Mouse (Mus musculus) G1E (cell line): Measurements from ENCODE around the gene Pef1. TPM values are rescaled to one million over a fixed set of nuclear protein-coding genes. Genes with fewer than 3 reads are reported as not detected.

Experiments
- ATAC-seq: 2 replicates; pipeline ENCODE4 v1.8.0; 2016; ENCODE audit warnings: mild to moderate bottlenecking; ENCODE audit not compliant: insufficient number of reproducible peaks, poor library complexity, low FRiP score, severe bottlenecking; ENCODE audit errors: extremely low read depth
- DNase-seq: peaks from one replicate; pipeline ENCODE4 v3.0.0; 2012; ENCODE audit warnings: low spot score
- H3K27me3 ChIP-seq: 2 replicates; pipeline ENCODE4 v1.6.1; 2012; ENCODE audit warnings: mild to moderate bottlenecking, low read length, inconsistent platforms; ENCODE audit not compliant: insufficient read depth
- H3K36me3 ChIP-seq: replicated peaks from 2 replicates; pipeline ENCODE3; 2012; ENCODE audit warnings: mild to moderate bottlenecking, inconsistent platforms
- H3K4me1 ChIP-seq: 2 replicates; pipeline ENCODE4 v1.6.1; 2012; ENCODE audit warnings: low read depth, low read length, inconsistent platforms, mixed read lengths; ENCODE audit not compliant: insufficient read depth
- H3K4me3 ChIP-seq: 2 replicates; pipeline ENCODE4 v1.5.1; 2012; ENCODE audit warnings: low read depth, mild to moderate bottlenecking, inconsistent platforms, low read length, moderate library complexity, mixed read lengths
- H3K9me3 ChIP-seq: replicated peaks from 2 replicates; pipeline ENCODE4 v1.6.1; 2012; ENCODE audit warnings: inconsistent platforms
- CTCF ChIP-seq: IDR thresholded peaks from 2 replicates; pipeline ENCODE4 v1.5.1; 2012; ENCODE audit warnings: low read depth, low read length, inconsistent platforms, mixed read lengths
- GATA1 ChIP-seq: IDR thresholded peaks from 2 replicates; pipeline ENCODE4 v1.6.1; 2012; ENCODE audit warnings: borderline replicate concordance, low read length, inconsistent platforms, mixed read lengths
- GATA2 ChIP-seq: IDR thresholded peaks from 2 replicates; pipeline ENCODE4 v1.6.1; 2012; ENCODE audit warnings: low read depth, low read length, inconsistent platforms, borderline replicate concordance
- POLR2AphosphoS5 ChIP-seq: IDR thresholded peaks from 2 replicates; pipeline ENCODE4 v1.6.1; 2012; ENCODE audit warnings: low read depth, low read length, inconsistent platforms; ENCODE audit not compliant: insufficient replicate concordance
- TAL1 ChIP-seq: conservative IDR thresholded peaks from 2 replicates; pipeline ENCODE4 v1.6.1; 2012; ENCODE audit warnings: low read depth, low read length, inconsistent platforms, mixed read lengths
- polyA plus RNA-seq: library from polyadenylated mRNA; stranded (reverse); fragments of >175 nt; gene quantifications from 2 replicates; pipeline ENCODE4 v1.2.3, GENCODE M21; 2012
- total RNA-seq, 2 experiments: library from RNA; stranded (forward) in 1 of 2; stranded (reverse) in 1 of 2; fragments of 200-1000 nt in 1 of 2; fragments of >200 nt in 1 of 2; fragmentation: Nextera tagmentation in 1 of 2; gene quantifications; 2 replicates each; pipeline ENCODE4 v1.2.3; 2014 to 2017

Gene Pef1
- 79.7 and 84.6 TPM in 2 replicates for total RNA-seq (2014; fragmentation: Nextera tagmentation)
- total RNA-seq (2017), result 23.8 and 24.8 TPM in 2 replicates
- polyA plus RNA-seq, result 20.9 and 25.5 TPM in 2 replicates

- Histone ChIP-seq H3K4me3 (no peak within 1 kb of the TSS), H3K36me3 (no peaks in the 10 kb centered on the region), H3K4me1 (peaks cover 26% of the 10 kb centered on the region), H3K27me3 (peaks cover 27% of the 10 kb centered on the region; the same call in 1 of the 2 replicates), H3K9me3 (peaks cover 3% of the 10 kb centered on the region)
- ATAC-seq (no peak), DNase-seq (no peak)
- TF ChIP-seq GATA2 (no peak), TAL1 (no peak), POLR2AphosphoS5 (no peak), GATA1 (no peak), CTCF (no peak)
These were observed at the start of gene Pef1 for GRCm38 (mm10) chr4:130102111-130102651. Gene Pef1 (plus strand): TSS chr4:130102558.

- H3K4me3 ChIP-seq, result no peak overlapping the region
- H3K27me3 ChIP-seq, result peaks cover 21% of the 10 kb centered on the region
- TF ChIP-seq GATA2 (no peak), CTCF (no peak), POLR2AphosphoS5 (no peak), TAL1 (no peak), GATA1 (no peak)
- H3K36me3 ChIP-seq, result no peaks in the 10 kb centered on the region
- no peaks in the 10 kb centered on the region for H3K9me3 ChIP-seq
- no peak for DNase-seq
- ATAC-seq, result no peak
- no peaks in the 10 kb centered on the region for H3K4me1 ChIP-seq
These were observed 49.2 kb upstream of the Pef1 start for GRCm38 (mm10) chr4:130053111-130053510.

- Histone ChIP-seq H3K36me3 (no peaks in the 10 kb centered on the region), H3K4me3 (no peak overlapping the region), H3K4me1 (no peaks in the 10 kb centered on the region), H3K9me3 (no peaks in the 10 kb centered on the region), H3K27me3 (peaks cover 34% of the 10 kb centered on the region)
- DNase-seq (no peak), ATAC-seq (no peak)
- no peak for TF ChIP-seq POLR2AphosphoS5
- TF ChIP-seq GATA1, result no peak
- TF ChIP-seq GATA2, result no peak
These were observed 47.6 kb upstream of the Pef1 start for GRCm38 (mm10) chr4:130054727-130055126.

GRCm38 (mm10) chr4:130055160-130056010 lies 47.0 kb upstream of the Pef1 start:
- Histone ChIP-seq H3K4me3 (no peak overlapping the region), H3K9me3 (no peaks in the 10 kb centered on the region), H3K36me3 (no peaks in the 10 kb centered on the region), H3K27me3 (peaks cover 34% of the 10 kb centered on the region), H3K4me1 (no peaks in the 10 kb centered on the region)
- TF ChIP-seq GATA2 (no peak), GATA1 (no peak), POLR2AphosphoS5 (no peak), TAL1 (no peak), CTCF (no peak)
- DNase-seq (no peak), ATAC-seq (no peak)

GRCm38 (mm10) chr4:130056011-130056322 lies 46.4 kb upstream of the Pef1 start:
- Histone ChIP-seq H3K27me3 (peaks cover 36% of the 10 kb centered on the region), H3K4me1 (no peaks in the 10 kb centered on the region), H3K9me3 (no peaks in the 10 kb centered on the region), H3K36me3 (no peaks in the 10 kb centered on the region), H3K4me3 (no peak overlapping the region)
- DNase-seq (no peak), ATAC-seq (no peak)
- TF ChIP-seq POLR2AphosphoS5 (no peak), GATA2 (no peak)

GRCm38 (mm10) chr4:130056471-130056870 lies 45.9 kb upstream of the Pef1 start:
- ATAC-seq, result no peak
- H3K4me3 ChIP-seq, result no peak overlapping the region
- H3K4me1 ChIP-seq, result no peaks in the 10 kb centered on the region
- TF ChIP-seq GATA1, result no peak
- TF ChIP-seq TAL1, result no peak
- TF ChIP-seq CTCF, result no peak
- no peak for TF ChIP-seq GATA2
- no peak for TF ChIP-seq POLR2AphosphoS5
- no peaks in the 10 kb centered on the region for H3K9me3 ChIP-seq
- H3K36me3 ChIP-seq, result no peaks in the 10 kb centered on the region
- H3K27me3 ChIP-seq, result peaks cover 33% of the 10 kb centered on the region
- DNase-seq, result no peak

GRCm38 (mm10) chr4:130060937-130061336 lies 41.4 kb upstream of the Pef1 start:
- Histone ChIP-seq H3K36me3 (no peaks in the 10 kb centered on the region), H3K27me3 (peaks cover 49% of the 10 kb centered on the region), H3K4me3 (no peak overlapping the region), H3K4me1 (no peaks in the 10 kb centered on the region), H3K9me3 (no peaks in the 10 kb centered on the region)
- DNase-seq (no peak), ATAC-seq (no peak)
- TF ChIP-seq CTCF (no peak), TAL1 (no peak), GATA1 (no peak), POLR2AphosphoS5 (no peak), GATA2 (no peak)
